Mouse (Mus musculus): ENCODE measurements at regions not wholly inside any gene's neighbourhood (a gene's known extent, or its start where the extent isn't known, plus 50 kb on each side); places are given as distances from the start of the nearest gene placed in this dataset.
A peak's percentile ranks its signal among the peaks of the same experiment; 100 is the strongest.

DNA sequence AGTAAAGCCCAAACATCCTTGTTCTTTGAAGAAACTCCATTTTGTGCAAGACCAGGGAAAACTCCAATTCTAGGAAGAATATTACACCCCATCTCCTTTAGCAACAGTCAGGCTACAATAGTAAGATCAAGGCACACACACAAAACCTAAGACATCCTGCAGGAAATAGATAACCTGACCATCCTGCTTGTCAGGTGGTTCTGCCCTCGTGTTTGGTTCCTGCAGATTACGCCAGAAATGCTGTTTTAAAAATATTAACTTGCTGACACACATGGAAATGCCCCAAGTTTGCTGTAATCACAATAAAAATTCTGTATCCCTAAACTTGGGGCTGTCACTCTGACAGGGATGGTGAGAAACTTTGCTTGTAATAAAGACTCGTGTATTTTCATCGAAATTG is 251.6 kb downstream of the Kcnj3 start:
- Histone ChIP-seq H3K4me3 (no peak overlapping the region), H3K36me3 (no peaks in the 10 kb centered on the region), H3K9ac (no peak overlapping the region), H3K27ac (no peak overlapping the region), H3K27me3 (replicated peaks) (no peaks in the 10 kb centered on the region), H3K9me3 (no peaks in the 10 kb centered on the region), H3K4me1 (no peaks in the 10 kb centered on the region), H3K4me2 (replicated peaks) (no peak overlapping the region)
- 90% methylated on average over 4 of the region's 4 CpGs for WGBS
- no peak for ATAC-seq (ENCODE audit: low FRiP score, low read depth)

GRCm38 (mm10) chr2:55692902-55693870 is 257.4 kb downstream of the Kcnj3 start:
- H3K27me3 ChIP-seq (replicated peaks): no peaks in the 10 kb centered on the region

DNA sequence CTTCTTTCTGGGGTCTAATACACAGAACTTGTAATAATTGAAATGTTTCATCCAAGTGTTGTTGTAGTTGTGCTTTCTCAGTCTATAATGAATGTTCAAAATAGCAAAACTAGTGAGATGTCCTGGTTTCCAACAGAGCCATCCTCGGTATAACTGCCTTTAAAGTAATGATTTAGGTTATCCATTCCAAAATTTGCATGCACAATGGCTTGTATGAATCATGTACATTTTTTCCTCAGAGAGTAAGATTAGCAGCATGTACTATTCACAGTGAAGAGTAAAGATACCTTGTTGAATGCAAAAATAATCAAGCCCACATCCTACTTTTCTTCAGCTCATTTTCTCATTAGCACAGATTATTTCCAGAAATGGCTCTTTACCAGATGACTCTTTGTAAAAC is 263.9 kb downstream of the Kcnj3 start:
- no peak for ATAC-seq (ENCODE audit: low FRiP score, low read depth)
- no peak overlapping the region for H3K4me3 ChIP-seq
- H3K27me3 ChIP-seq (replicated peaks): no peaks in the 10 kb centered on the region
- H3K9me3 ChIP-seq: no peaks in the 10 kb centered on the region
- WGBS: 88% methylated on average over 1 of the region's 1 CpGs
- H3K27ac ChIP-seq: no peak overlapping the region
- no peaks in the 10 kb centered on the region for H3K36me3 ChIP-seq
- no peak overlapping the region for H3K9ac ChIP-seq
- no peaks in the 10 kb centered on the region for H3K4me1 ChIP-seq
- H3K4me2 ChIP-seq (replicated peaks): no peak overlapping the region

More at GRCm38 (mm10) chr2:55692902-55693870, 257.4 kb downstream of the Kcnj3 start:
- H3K9me3 ChIP-seq: no peaks in the 10 kb centered on the region
- ATAC-seq (ENCODE audit: low FRiP score, low read depth): peak; percentile 81
- no peak overlapping the region for H3K27ac ChIP-seq
- no peaks in the 10 kb centered on the region for H3K36me3 ChIP-seq
- no peak overlapping the region for H3K4me3 ChIP-seq
- no peak overlapping the region for H3K9ac ChIP-seq
- 37% methylated on average over 2 of the region's 2 CpGs for WGBS
- H3K4me1 ChIP-seq: no peaks in the 10 kb centered on the region
- H3K4me2 ChIP-seq (replicated peaks): no peak overlapping the region
